Mouse (Mus musculus) layer of hippocampus, adult 2 months (tissue): ENCODE data around the gene Aanat. TPM values are rescaled to one million over a fixed set of nuclear protein-coding genes. Genes with fewer than 3 reads are reported as not detected.
A peak's percentile ranks its signal among the peaks of the same experiment; 100 is the strongest.

Source experiments
- DNase-seq, 2 experiments: peaks; one replicate each; pipeline ENCODE4 v3.0.0; 2022; ENCODE audit warnings: low spot score in 2 of 2
- H3K27ac ChIP-seq: fragments of 200-600 bp; 2 replicates; pipeline ENCODE4 v1.8.1; 2022
- H3K4me3 ChIP-seq: fragments of 200-600 bp; 2 replicates; pipeline ENCODE4 v1.8.1; 2022; ENCODE audit warnings: mild to moderate bottlenecking
- CTCF ChIP-seq: fragments of 200-600 bp; conservative IDR thresholded peaks from 2 replicates; pipeline ENCODE4 v1.8.1; 2022; ENCODE audit warnings: antibody characterized with exemption, mild to moderate bottlenecking, moderate library complexity
- long read RNA-seq, 2 experiments: library from polyadenylated mRNA; stranded (forward); transcript quantifications; one replicate each; pipeline ENCODE4 v2.0.0; 2021; ENCODE audit warnings: borderline mapping rate in 2 of 2
- total RNA-seq, 2 experiments: library from RNA; stranded (reverse); gene quantifications; 2 replicates each; pipeline ENCODE4 v1.2.3; 2021

The Aanat gene
- total RNA-seq: 1 to 10 TPM in 1 of 2 experiments, under 1 TPM in 1; 0.27 to 1.2 TPM
- long read RNA-seq, experiment 1: 0 reads
- long read RNA-seq, experiment 2: 0 reads

GRCm38 (mm10) chr11:116586310-116586709, at the start of gene Aanat:
TSS of gene Aanat (plus strand) at chr11:116586432.
- Histone ChIP-seq H3K27ac (no peak within 1 kb of the TSS), H3K4me3 (no peak within 1 kb of the TSS; the same call in 1 of the 2 replicates)
- no peak for DNase-seq
- TF ChIP-seq CTCF: no peak

DNA sequence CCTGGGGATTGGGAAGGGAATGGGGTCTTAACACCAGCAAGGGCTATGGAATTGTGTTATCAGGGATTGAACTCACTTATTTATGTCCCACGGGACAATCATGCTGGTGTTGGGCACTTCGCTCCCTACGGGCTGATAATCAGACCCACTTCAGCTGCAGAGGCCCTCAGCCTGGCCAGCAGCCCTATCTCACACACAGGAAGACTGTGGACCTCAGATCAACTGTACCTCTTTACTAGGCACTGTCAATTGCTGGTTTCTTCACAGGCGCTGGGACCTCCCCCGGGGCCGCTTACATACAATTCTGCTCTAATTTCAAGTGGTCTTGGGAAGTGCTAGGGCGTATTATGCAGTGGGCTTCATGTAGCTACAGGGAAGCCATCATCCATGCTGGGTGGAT, 49.5 kb upstream of the Aanat start:
- no peak for TF ChIP-seq CTCF
- H3K27ac ChIP-seq: no peak overlapping the region
- no peak for DNase-seq
- no peak overlapping the region for H3K4me3 ChIP-seq

GRCm38 (mm10) chr11:116537388-116537787, 48.8 kb upstream of the Aanat start:
- no peak for DNase-seq
- TF ChIP-seq CTCF: no peak
- H3K4me3 ChIP-seq: no peak overlapping the region
- H3K27ac ChIP-seq: no peak overlapping the region

GRCm38 (mm10) chr11:116538142-116538735, 48.0 kb upstream of the Aanat start:
- H3K27ac ChIP-seq: no peak overlapping the region
- H3K4me3 ChIP-seq: no peak overlapping the region
- TF ChIP-seq CTCF: no peak
- no peak for DNase-seq

- H3K27ac ChIP-seq: no peak overlapping the region
- H3K4me3 ChIP-seq: no peak overlapping the region
- no peak for DNase-seq
- TF ChIP-seq CTCF: no peak
Observed at GRCm38 (mm10) chr11:116541183-116541582, 45.0 kb upstream of the Aanat start.

GRCm38 (mm10) chr11:116543110-116543509, 43.1 kb upstream of the Aanat start:
- TF ChIP-seq CTCF: peak; percentile 84
- H3K4me3 ChIP-seq: no peak overlapping the region
- no peak overlapping the region for H3K27ac ChIP-seq
- peak in 1 of 2 experiments; percentile 47 for DNase-seq

GRCm38 (mm10) chr11:116547296-116548060, 38.8 kb upstream of the Aanat start:
- DNase-seq: no peak
- Histone ChIP-seq H3K27ac (no peak overlapping the region), H3K4me3 (no peak overlapping the region)
- TF ChIP-seq CTCF: no peak

GRCm38 (mm10) chr11:116548780-116549179, 37.5 kb upstream of the Aanat start:
- no peak for DNase-seq
- H3K4me3 ChIP-seq: no peak overlapping the region
- TF ChIP-seq CTCF: no peak
- no peak overlapping the region for H3K27ac ChIP-seq

DNA sequence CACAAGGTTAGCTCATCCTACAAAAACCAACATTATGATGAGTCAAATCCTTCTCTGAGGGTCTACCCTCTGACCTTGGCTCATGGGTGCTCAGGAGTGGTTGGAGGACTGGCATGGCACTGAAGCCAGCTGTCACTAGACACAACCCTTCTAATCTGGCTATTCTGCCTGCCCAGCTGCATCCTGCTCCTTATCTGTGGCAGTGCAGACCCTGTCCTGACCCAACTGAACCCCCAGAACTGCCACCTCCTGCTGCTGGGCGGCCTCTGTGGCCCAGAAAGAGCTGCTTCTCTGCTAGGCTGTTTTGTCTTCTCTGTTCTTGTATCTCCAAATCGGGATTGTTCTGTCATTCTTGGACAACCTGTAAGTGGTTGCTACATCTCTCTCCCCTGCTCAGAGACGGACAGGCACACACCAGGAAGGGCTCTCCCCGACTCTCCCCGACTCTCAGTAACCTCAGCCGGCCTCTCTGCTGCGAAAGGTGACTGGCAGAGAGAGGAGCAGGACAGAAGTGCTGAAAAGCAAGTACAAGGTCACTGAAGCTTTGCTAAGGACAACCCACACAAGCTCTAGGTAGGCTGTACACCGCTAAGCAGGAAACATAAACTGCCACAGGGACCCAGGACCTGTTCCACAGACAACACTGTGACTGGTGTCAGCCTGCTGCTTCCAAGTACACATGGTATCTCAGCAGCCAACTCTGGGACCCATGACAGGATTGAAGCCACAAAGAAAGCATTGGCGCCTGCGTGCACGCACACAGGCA, 36.8 kb upstream of the Aanat start:
- TF ChIP-seq CTCF: no peak
- DNase-seq: no peak
- H3K4me3 ChIP-seq: no peak overlapping the region
- no peak overlapping the region for H3K27ac ChIP-seq

GRCm38 (mm10) chr11:116550748-116551147, 35.5 kb upstream of the Aanat start:
- no peak for TF ChIP-seq CTCF
- Histone ChIP-seq H3K27ac (0 out of 2 replicates have a peak overlapping the region, but pooled peaks have one; percentile 44), H3K4me3 (no peak overlapping the region)
- no peak for DNase-seq

DNA sequence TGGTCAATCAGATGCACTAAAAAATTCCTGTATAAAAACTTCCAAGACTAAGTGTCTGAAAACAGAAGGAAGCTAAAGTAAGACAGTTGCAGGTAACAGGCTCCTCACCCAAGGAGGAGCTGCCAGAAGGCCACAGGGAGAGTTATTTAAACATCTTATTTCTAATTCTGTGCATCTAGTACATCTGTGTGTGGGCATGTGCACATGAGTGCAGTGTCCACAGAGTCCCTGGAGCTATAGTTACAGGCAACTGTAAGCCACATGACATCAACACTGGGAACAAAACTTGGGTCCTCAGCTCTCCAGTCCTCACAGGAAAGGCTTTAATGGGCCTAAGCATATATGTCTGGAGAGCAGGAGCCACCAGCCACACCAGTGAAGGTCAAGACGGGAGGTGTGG, 34.0 kb upstream of the Aanat start:
- DNase-seq: no peak
- Histone ChIP-seq H3K4me3 (no peak overlapping the region), H3K27ac (no peak overlapping the region)
- TF ChIP-seq CTCF: no peak

- no peak overlapping the region for H3K4me3 ChIP-seq
- H3K27ac ChIP-seq: no peak overlapping the region
- TF ChIP-seq CTCF: peak; percentile 89
- DNase-seq: peak in 1 of 2 experiments; percentile 44
Observed at GRCm38 (mm10) chr11:116554171-116554878, 31.9 kb upstream of the Aanat start.
